Mouse (Mus musculus) gastrocnemius, postnatal 4 days (tissue): Measurements from ENCODE around the gene Sbp. TPM values are rescaled to one million over a fixed set of nuclear protein-coding genes. Genes with fewer than 3 reads are reported as not detected.

Source experiments
- DNase-seq, 2 experiments: peaks; one replicate each; pipeline ENCODE4 v3.0.0; 2021 to 2022; ENCODE audit warnings: low spot score in 2 of 2, mixed read lengths in 2 of 2
- total RNA-seq, 2 experiments: library from RNA; stranded (reverse); gene quantifications; 2 replicates each; pipeline ENCODE4 v1.2.3; 2021

Gene Sbp
- total RNA-seq, 2 experiments from 2014 or later = not detected

DNA sequence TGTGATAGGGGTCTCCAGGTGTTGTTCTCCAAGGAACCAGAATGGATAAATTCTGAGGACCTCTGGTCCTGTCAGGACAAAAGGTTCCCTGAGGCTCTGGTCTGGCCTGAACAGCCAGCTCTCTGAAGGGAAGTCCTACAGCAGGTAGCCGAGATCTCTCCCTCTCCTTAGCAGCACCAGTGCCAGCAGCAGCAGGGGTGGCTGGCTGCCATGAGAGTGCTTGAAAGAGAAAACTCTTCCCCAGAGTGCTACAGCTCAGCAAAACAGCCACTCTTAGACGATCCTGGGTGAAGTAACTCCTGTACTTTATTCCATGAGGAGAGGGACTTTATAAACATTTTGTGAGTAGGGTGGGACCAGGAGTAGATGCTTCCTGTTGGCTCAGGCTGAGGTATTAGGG lies 48.3 kb downstream of the Sbp start:
- DNase-seq = no peak

DNA sequence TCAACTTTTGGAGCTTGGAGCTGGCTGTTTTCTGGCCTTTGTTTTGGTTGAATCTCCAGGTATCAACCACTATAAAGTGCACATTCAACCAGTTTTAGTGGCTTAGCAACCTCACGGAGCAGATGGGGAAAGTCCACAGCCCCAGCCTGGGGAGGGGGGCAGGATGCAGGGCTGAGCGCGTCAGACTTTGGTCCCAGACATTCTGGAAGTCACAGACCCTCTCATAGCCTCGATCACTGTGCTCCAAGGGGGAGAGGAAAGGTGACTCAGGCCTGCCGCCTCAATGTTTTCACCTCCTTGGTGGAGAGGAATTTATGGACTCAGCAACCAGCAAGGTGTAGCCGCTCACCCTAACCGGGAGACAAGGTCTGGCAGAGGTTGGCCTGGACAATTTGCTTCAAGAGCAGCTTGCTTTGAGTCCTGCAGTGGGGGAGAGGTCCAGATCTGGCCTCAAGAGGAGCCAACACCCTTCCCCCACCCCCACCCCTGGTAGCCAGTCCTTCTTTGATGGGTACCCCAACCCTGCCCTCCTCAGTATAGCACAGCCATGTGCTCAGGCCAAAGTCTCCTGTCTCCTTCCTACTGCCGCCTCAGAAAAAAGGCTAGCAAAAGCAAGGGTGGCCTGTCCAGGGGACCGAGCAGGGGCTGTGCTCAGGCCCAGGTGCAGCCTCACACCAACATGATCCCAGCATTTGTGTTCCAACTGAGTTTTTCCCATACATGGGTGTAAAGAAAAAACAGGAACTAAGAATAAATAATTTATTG lies 51.5 kb downstream of the Sbp start:
- no peak for DNase-seq

DNA sequence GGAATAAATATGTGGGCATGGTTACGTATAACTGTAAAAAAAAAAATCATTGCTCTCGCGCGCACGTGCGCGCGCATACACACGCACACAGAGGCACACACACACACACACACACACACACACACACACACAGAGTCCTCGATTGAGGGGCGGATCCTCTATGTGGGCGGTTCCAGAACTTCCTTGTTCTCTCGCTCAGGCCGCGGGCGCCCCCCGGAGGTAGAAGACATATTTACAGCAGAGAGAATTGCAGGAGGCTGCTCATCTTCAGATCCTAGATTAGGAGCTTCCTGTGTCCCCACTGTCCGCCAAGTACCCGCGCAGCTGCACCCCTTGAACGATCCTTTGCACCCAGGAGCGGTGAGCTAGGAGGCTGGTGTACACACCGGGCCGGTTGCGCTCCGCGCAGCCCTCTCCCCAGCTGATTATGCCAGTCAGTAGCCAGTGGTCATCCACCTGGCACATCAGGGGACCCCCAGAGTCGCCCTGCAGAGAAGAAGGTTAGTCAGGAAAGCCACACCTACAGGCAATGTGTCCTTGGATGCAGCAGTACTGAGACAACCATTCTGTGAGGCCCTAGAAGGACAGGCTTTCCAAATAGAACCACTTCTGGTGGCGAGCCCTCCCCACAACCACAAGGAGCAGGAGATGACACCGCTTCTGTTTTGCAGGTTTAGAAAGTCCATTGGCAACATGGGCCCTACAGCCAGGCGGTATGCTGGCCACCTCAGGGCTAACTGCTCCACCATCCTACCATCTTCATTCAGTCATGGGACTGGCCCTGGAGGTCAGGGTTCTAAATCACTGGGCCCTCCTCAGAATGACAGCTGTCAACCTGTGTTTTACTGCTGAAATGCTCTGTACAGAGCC lies 52.3 kb downstream of the Sbp start:
- peak; percentile 88 to 94 for DNase-seq

DNA sequence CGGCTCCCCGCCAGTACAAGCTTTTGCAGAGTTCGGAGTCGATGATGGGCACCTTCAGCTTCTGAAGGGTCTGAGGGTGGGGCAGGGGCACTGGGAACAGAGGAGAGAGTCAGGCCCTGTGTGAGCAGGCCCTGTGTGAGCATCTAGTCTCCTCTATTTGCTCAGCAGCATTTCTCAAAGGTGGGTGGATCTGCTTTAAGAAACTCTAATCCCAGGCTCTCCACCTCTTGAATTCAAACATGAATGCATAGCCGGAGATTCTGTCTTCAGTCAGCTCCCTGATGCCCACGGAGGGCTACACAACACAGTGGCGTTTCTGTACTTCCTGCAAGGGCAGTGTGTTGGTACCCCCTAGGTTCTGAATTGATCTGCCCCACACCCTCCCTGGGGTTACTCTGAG lies 53.2 kb downstream of the Sbp start:
- no peak for DNase-seq

Other genes with a start within 250 kb of the Sbp start
- under 1 TPM; 0.26 to 0.66 TPM for gene 1520401A03Rik, start 218.9 kb upstream of the Sbp start, total RNA-seq
- 10 to 100 TPM; 11.1 to 12.4 TPM for gene Pkmyt1, start 215.3 kb upstream of the Sbp start, total RNA-seq
- 10 to 100 TPM; 12.5 to 13.4 TPM for gene Paqr4, start 200.8 kb upstream of the Sbp start, total RNA-seq
- under 1 TPM; 0.13 to 0.20 TPM for gene Kremen2, start 195.8 kb upstream of the Sbp start, total RNA-seq
- gene Flywch1, start 170.1 kb upstream of the Sbp start, total RNA-seq = 10 to 100 TPM; 44.5 to 49.2 TPM
- 1 to 10 TPM; 5.6 to 6.0 TPM for gene Flywch2, start 155.6 kb upstream of the Sbp start, total RNA-seq
- gene Srrm2, start 151.1 kb upstream of the Sbp start, total RNA-seq = 100 to 1,000 TPM; 293 to 304 TPM
- 100 to 1,000 TPM; 428 to 459 TPM for gene Elob, start 112.5 kb upstream of the Sbp start, total RNA-seq
- not detected for gene Prss33, start 105.6 kb upstream of the Sbp start, total RNA-seq
- gene Prss32, start 97.8 kb upstream of the Sbp start, total RNA-seq = not detected
- under 1 TPM in 1 of 2 experiments, not detected in 1; 0.18 TPM for gene Prss41, start 97.5 kb upstream of the Sbp start, total RNA-seq
- gene Prss21, start 73.6 kb upstream of the Sbp start, total RNA-seq = not detected
- gene Dcpp1, start 60.8 kb upstream of the Sbp start, total RNA-seq = not detected
- gene Dcpp2, start 60.8 kb upstream of the Sbp start, total RNA-seq = not detected
- not detected for gene Dcpp3, start 24.2 kb upstream of the Sbp start, total RNA-seq
- not detected for gene Sbpl, start 13.6 kb downstream of the Sbp start, total RNA-seq
- gene Prss30, start 38.9 kb downstream of the Sbp start, total RNA-seq = not detected
- not detected for gene Prss22, start 56.4 kb downstream of the Sbp start, total RNA-seq
- not detected for gene Prss27, start 96.5 kb downstream of the Sbp start, total RNA-seq
- 10 to 100 TPM; 26.0 to 30.4 TPM for gene Kctd5, start 131.8 kb downstream of the Sbp start, total RNA-seq
- gene Pdpk1, start 209.3 kb downstream of the Sbp start, total RNA-seq = 10 to 100 TPM; 52.6 to 60.6 TPM
- 10 to 100 TPM; 20.2 to 24.7 TPM for gene Amdhd2, start 222.1 kb downstream of the Sbp start, total RNA-seq
- 100 to 1,000 TPM; 193 to 194 TPM for gene Atp6v0c, start 228.0 kb downstream of the Sbp start, total RNA-seq